Mouse (Mus musculus): ENCODE measurements around the gene Rcn3. TPM values are rescaled to one million over a fixed set of nuclear protein-coding genes. Genes with fewer than 3 reads are reported as not detected.
A peak's percentile ranks its signal among the peaks of the same experiment; 100 is the strongest.

Rcn3 gene
- polyA plus RNA-seq, 1 experiment from 2014 or later = 69.8 TPM

DNA sequence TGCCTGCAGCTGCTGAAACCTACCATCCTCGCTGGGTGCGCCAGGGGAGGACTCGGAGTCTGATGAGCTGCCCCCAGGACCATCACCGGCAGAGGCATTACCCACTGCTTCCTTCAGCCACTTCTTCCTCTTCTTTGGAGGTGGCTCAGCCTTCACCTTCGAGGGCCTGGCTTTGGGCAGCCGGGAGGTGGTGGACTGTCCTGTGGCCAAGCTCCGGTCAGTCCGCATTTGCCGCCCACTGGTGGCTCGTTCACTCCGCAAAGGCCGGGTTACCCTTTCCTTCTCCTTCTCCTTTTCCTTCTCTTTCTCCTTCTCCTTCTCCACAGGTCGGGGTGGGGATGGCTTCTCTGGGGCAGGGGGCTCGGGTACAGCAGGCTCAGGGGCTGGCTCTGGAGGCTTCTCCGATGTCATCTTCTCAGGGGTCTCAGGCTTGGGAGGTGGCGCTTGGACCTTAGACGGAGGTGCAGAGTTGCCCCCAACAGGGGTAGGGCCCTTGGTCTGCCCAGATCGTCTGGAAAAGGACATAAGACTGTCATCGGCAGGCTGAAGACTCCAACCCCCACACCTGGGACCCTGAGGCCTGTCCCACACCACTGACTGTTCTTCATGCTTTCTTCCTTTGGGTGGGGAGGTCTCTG is 58.2 kb downstream of the Rcn3 start:
- ATAC-seq = no peak
- 95% methylated on average over 19 of the region's 19 CpGs for WGBS
- Histone ChIP-seq H3K27ac (no peak overlapping the region), H3K9ac (replicated peaks) (no peak overlapping the region), H3K9me3 (no peaks in the 10 kb centered on the region), H3K4me2 (replicated peaks) (no peak overlapping the region), H3K36me3 (peaks cover 99% of the 10 kb centered on the region), H3K4me3 (replicated peaks) (no peak overlapping the region), H3K27me3 (no peaks in the 10 kb centered on the region), H3K4me1 (replicated peaks) (no peaks in the 10 kb centered on the region)

MicroRNAs encoded within 50 kb of the gene (microRNA counts, 519-probe panel; counts per million panel counts)
- 3,426 counts per million, percentile 69 among the panel's probes with 10 or more counts for microRNA mmu-miR-150

Small RNAs within 50 kb of the gene (microRNA-seq; reads per million reads assigned to microRNA genes)
- gene Mir150 = 29.1 reads per million, percentile 39 among the genes with 10 or more reads in this experiment
- gene Mir5121 = 7.2 reads per million, percentile 23 among the genes with 10 or more reads in this experiment

Other genes with a start within 250 kb of the Rcn3 start
- 78.9 and 88.2 TPM in 2 replicates for gene Akt1s1, start 243.2 kb downstream of the Rcn3 start, polyA plus RNA-seq (2015; fragmentation: Nextera tagmentation; extraction: Ambion mirVana)
- 109 and 110 TPM in 2 replicates for gene Tbc1d17, start 243.1 kb downstream of the Rcn3 start, polyA plus RNA-seq (2015; fragmentation: Nextera tagmentation; extraction: Ambion mirVana)
- 32.3 and 38.5 TPM in 2 replicates for gene Pnkp, start 235.1 kb downstream of the Rcn3 start, polyA plus RNA-seq (2015; fragmentation: Nextera tagmentation; extraction: Ambion mirVana)
- gene Ptov1, start 222.4 kb downstream of the Rcn3 start, polyA plus RNA-seq (2015; fragmentation: Nextera tagmentation; extraction: Ambion mirVana) = 524 and 584 TPM in 2 replicates
- 151 and 162 TPM in 2 replicates for gene Med25, start 199.5 kb downstream of the Rcn3 start, polyA plus RNA-seq (2015; fragmentation: Nextera tagmentation; extraction: Ambion mirVana)
- gene Fuz, start 196.1 kb downstream of the Rcn3 start, polyA plus RNA-seq (2015; fragmentation: Nextera tagmentation; extraction: Ambion mirVana) = 24.2 and 26.9 TPM in 2 replicates
- gene Ap2a1, start 162.7 kb downstream of the Rcn3 start, polyA plus RNA-seq (2015; fragmentation: Nextera tagmentation; extraction: Ambion mirVana) = 98.1 and 98.6 TPM in 2 replicates
- 0.17 TPM in 1 of 2 replicates, not detected in the other for gene Tsks, start 149.0 kb downstream of the Rcn3 start, polyA plus RNA-seq (2015; fragmentation: Nextera tagmentation; extraction: Ambion mirVana)
- gene Cpt1c, start 117.4 kb downstream of the Rcn3 start, polyA plus RNA-seq (2015; fragmentation: Nextera tagmentation; extraction: Ambion mirVana) = 47.0 and 56.0 TPM in 2 replicates
- gene Prmt1, start 105.7 kb downstream of the Rcn3 start, polyA plus RNA-seq (2015; fragmentation: Nextera tagmentation; extraction: Ambion mirVana) = 784 and 789 TPM in 2 replicates
- gene Irf3, start 94.6 kb downstream of the Rcn3 start, polyA plus RNA-seq (2015; fragmentation: Nextera tagmentation; extraction: Ambion mirVana) = 63.0 and 70.7 TPM in 2 replicates
- gene Bcl2l12, start 93.5 kb downstream of the Rcn3 start, polyA plus RNA-seq (2015; fragmentation: Nextera tagmentation; extraction: Ambion mirVana) = 21.3 and 21.6 TPM in 2 replicates
- 38.1 and 47.7 TPM in 2 replicates for gene Scaf1, start 75.9 kb downstream of the Rcn3 start, polyA plus RNA-seq (2015; fragmentation: Nextera tagmentation; extraction: Ambion mirVana)
- gene Rras, start 74.3 kb downstream of the Rcn3 start, polyA plus RNA-seq (2015; fragmentation: Nextera tagmentation; extraction: Ambion mirVana) = 8.4 and 9.6 TPM in 2 replicates
- 14.0 and 17.0 TPM in 2 replicates for gene Prr12, start 39.3 kb downstream of the Rcn3 start, polyA plus RNA-seq (2015; fragmentation: Nextera tagmentation; extraction: Ambion mirVana)
- gene Nosip, start 29.8 kb downstream of the Rcn3 start, polyA plus RNA-seq (2015; fragmentation: Nextera tagmentation; extraction: Ambion mirVana) = 56.5 and 61.8 TPM in 2 replicates
- 13.2 and 14.5 TPM in 2 replicates for gene Prrg2, start 29.5 kb downstream of the Rcn3 start, polyA plus RNA-seq (2015; fragmentation: Nextera tagmentation; extraction: Ambion mirVana)
- 17.6 and 18.4 TPM in 2 replicates for gene Fcgrt, start 11.6 kb upstream of the Rcn3 start, polyA plus RNA-seq (2015; fragmentation: Nextera tagmentation; extraction: Ambion mirVana)
- gene Rps11, start 32.2 kb upstream of the Rcn3 start, polyA plus RNA-seq (2015; fragmentation: Nextera tagmentation; extraction: Ambion mirVana) = 1,074 TPM in 2 replicates
- 838 and 877 TPM in 2 replicates for gene Rpl13a, start 36.5 kb upstream of the Rcn3 start, polyA plus RNA-seq (2015; fragmentation: Nextera tagmentation; extraction: Ambion mirVana)
- 0.24 TPM in 1 of 2 replicates, not detected in the other for gene Gm45713, start 44.0 kb upstream of the Rcn3 start, polyA plus RNA-seq (2015; fragmentation: Nextera tagmentation; extraction: Ambion mirVana)
- 0.82 and 1.3 TPM in 2 replicates for gene Flt3l, start 44.2 kb upstream of the Rcn3 start, polyA plus RNA-seq (2015; fragmentation: Nextera tagmentation; extraction: Ambion mirVana)
- 93.0 and 96.0 TPM in 2 replicates for gene Pih1d1, start 62.1 kb upstream of the Rcn3 start, polyA plus RNA-seq (2015; fragmentation: Nextera tagmentation; extraction: Ambion mirVana)
- gene Aldh16a1, start 62.4 kb upstream of the Rcn3 start, polyA plus RNA-seq (2015; fragmentation: Nextera tagmentation; extraction: Ambion mirVana) = 24.7 and 27.2 TPM in 2 replicates
- gene Slc17a7, start 71.7 kb upstream of the Rcn3 start, polyA plus RNA-seq (2015; fragmentation: Nextera tagmentation; extraction: Ambion mirVana) = 0.34 and 1.8 TPM in 2 replicates
- not detected in 2 replicates for gene Gfy, start 87.3 kb upstream of the Rcn3 start, polyA plus RNA-seq (2015; fragmentation: Nextera tagmentation; extraction: Ambion mirVana)
- 1.8 and 2.1 TPM in 2 replicates for gene Pth2, start 88.8 kb upstream of the Rcn3 start, polyA plus RNA-seq (2015; fragmentation: Nextera tagmentation; extraction: Ambion mirVana)
- 0.59 and 0.97 TPM in 2 replicates for gene Ccdc155, start 112.7 kb upstream of the Rcn3 start, polyA plus RNA-seq (2015; fragmentation: Nextera tagmentation; extraction: Ambion mirVana)
- gene Dkkl1, start 119.9 kb upstream of the Rcn3 start, polyA plus RNA-seq (2015; fragmentation: Nextera tagmentation; extraction: Ambion mirVana) = 1.5 and 1.6 TPM in 2 replicates
- gene Tead2, start 123.5 kb upstream of the Rcn3 start, polyA plus RNA-seq (2015; fragmentation: Nextera tagmentation; extraction: Ambion mirVana) = 112 and 124 TPM in 2 replicates
- 0.84 and 1.5 TPM in 2 replicates for gene Cd37, start 146.9 kb upstream of the Rcn3 start, polyA plus RNA-seq (2015; fragmentation: Nextera tagmentation; extraction: Ambion mirVana)
- 0.24 and 0.28 TPM in 2 replicates for gene Slc6a16, start 148.9 kb upstream of the Rcn3 start, polyA plus RNA-seq (2015; fragmentation: Nextera tagmentation; extraction: Ambion mirVana)
- gene Slc6a21, start 185.3 kb upstream of the Rcn3 start, polyA plus RNA-seq (2015; fragmentation: Nextera tagmentation; extraction: Ambion mirVana) = not detected in 2 replicates
- gene Trpm4, start 241.6 kb upstream of the Rcn3 start, polyA plus RNA-seq (2015; fragmentation: Nextera tagmentation; extraction: Ambion mirVana) = 7.3 and 10.8 TPM in 2 replicates
- 0.10 and 0.26 TPM in 2 replicates for gene Hrc, start 243.1 kb upstream of the Rcn3 start, polyA plus RNA-seq (2015; fragmentation: Nextera tagmentation; extraction: Ambion mirVana)

Data from midbrain, embryonic 13.5 days (tissue).